Mouse (Mus musculus) lung, embryonic 14.5 days (tissue): ENCODE measurements around the gene Vstm5. TPM values are rescaled to one million over a fixed set of nuclear protein-coding genes. Genes with fewer than 3 reads are reported as not detected.
"Not testable (repeated sequence)": the region's sequence is repeated elsewhere in the genome, so short reads cannot be mapped to it uniquely, and the experiment has no call there.

Experiments
- ATAC-seq: fragments of 200-750 bp; cut with Nextera tagmentation; 2 replicates; pipeline ENCODE4 v1.8.0; 2017; ENCODE audit warnings: mild to moderate bottlenecking, moderate TSS enrichment, moderate library complexity; ENCODE audit not compliant: insufficient read depth
- DNase-seq: peaks from one replicate; pipeline ENCODE4 v3.0.0-alpha.2; 2015
- H3K27ac ChIP-seq: fragments of 300-500 bp; sonication (generic); 2 replicates; pipeline ENCODE4 v1.5.1; 2014; ENCODE audit warnings: low read depth, mild to moderate bottlenecking, moderate library complexity
- H3K27me3 ChIP-seq: fragments of 300-500 bp; sonication (generic); 2 replicates; pipeline ENCODE4 v1.6.1; 2014; ENCODE audit warnings: low read length, control low read depth; ENCODE audit not compliant: insufficient read depth
- H3K36me3 ChIP-seq: fragments of 300-500 bp; sonication (generic); 2 replicates; pipeline ENCODE4 v1.6.1; 2014; ENCODE audit warnings: control low read depth; ENCODE audit not compliant: insufficient read depth
- H3K4me1 ChIP-seq: fragments of 300-500 bp; sonication (generic); 2 replicates; pipeline ENCODE4 v1.6.1; 2014; ENCODE audit warnings: antibody characterized with exemption, control low read depth; ENCODE audit not compliant: insufficient read depth
- H3K4me2 ChIP-seq: fragments of 300-500 bp; sonication (generic); 2 replicates; pipeline ENCODE4 v1.6.1; 2014; ENCODE audit warnings: mild to moderate bottlenecking
- H3K4me3 ChIP-seq: fragments of 300-500 bp; sonication (generic); 2 replicates; pipeline ENCODE4 v1.5.1; 2014; ENCODE audit warnings: low read depth, low read length
- H3K9ac ChIP-seq: fragments of 300-500 bp; sonication (generic); 2 replicates; pipeline ENCODE4 v1.6.1; 2014
- H3K9me3 ChIP-seq: fragments of 300-500 bp; sonication (generic); 2 replicates; pipeline ENCODE4 v1.6.1; 2016; ENCODE audit warnings: low read depth, low read length, control low read depth
- CTCF ChIP-seq: IDR thresholded peaks from 2 replicates; pipeline ENCODE4 v1.5.1; 2016; ENCODE audit warnings: antibody characterized with exemption, low read depth
- WGBS: fragments of 180-500 bp; shearing (Covaris S2); extraction: QIAGEN DNeasy Blood & Tissue Kit; methylation state at CpG from one replicate; pipeline ENCODE4 v1.1.7; 2014; 5-methylcytosine and 5-hydroxymethylcytosine counted together
- polyA plus RNA-seq: library from polyadenylated mRNA; unstranded; fragments of >200 nt; fragmentation: Nextera tagmentation; extraction: Ambion mirVana; gene quantifications from 2 replicates; pipeline ENCODE4 v1.2.1, GENCODE M21; 2014

Vstm5 gene
- polyA plus RNA-seq = 1.3 and 1.6 TPM in 2 replicates

GRCm38 (mm10) chr9:15239042-15239925 lies at the start of gene Vstm5:
Gene Vstm5, plus strand, starts transcription at chr9:15239045.
- H3K36me3 ChIP-seq = no peaks in the 10 kb centered on the region
- DNase-seq (peak; percentile 70), ATAC-seq (peak; percentile 78)
- WGBS = 6% methylated on average over 35 of the region's 35 CpGs
- H3K9ac ChIP-seq = peak within 1 kb of the TSS; percentile 54
- H3K4me3 ChIP-seq = peak within 1 kb of the TSS; percentile 37
- peak within 1 kb of the TSS; percentile 68 for H3K4me2 ChIP-seq
- H3K9me3 ChIP-seq = no peaks in the 10 kb centered on the region
- no peaks in the 10 kb centered on the region for H3K27me3 ChIP-seq
- TF ChIP-seq CTCF = peak; percentile 52
- peak within 1 kb of the TSS; percentile 62 for H3K27ac ChIP-seq
- no peaks in the 10 kb centered on the region for H3K4me1 ChIP-seq

- H3K4me3 ChIP-seq, DNase-seq, ATAC-seq, H3K36me3 ChIP-seq, H3K27ac ChIP-seq, H3K27me3 ChIP-seq, H3K4me2 ChIP-seq, H3K9me3 ChIP-seq, H3K4me1 ChIP-seq, H3K9ac ChIP-seq: not testable (repeated sequence)
- WGBS = 41% methylated on average over 10 of the region's 10 CpGs
Measured at GRCm38 (mm10) chr9:15194806-15195205, 44.0 kb upstream of the Vstm5 start.

GRCm38 (mm10) chr9:15206631-15207030 lies 32.2 kb upstream of the Vstm5 start:
- Histone ChIP-seq H3K9ac (no peak overlapping the region), H3K4me3 (no peak overlapping the region), H3K27me3 (no peaks in the 10 kb centered on the region), H3K4me1 (no peaks in the 10 kb centered on the region), H3K36me3 (no peaks in the 10 kb centered on the region), H3K27ac (no peak overlapping the region), H3K4me2 (no peak overlapping the region), H3K9me3 (no peaks in the 10 kb centered on the region)
- TF ChIP-seq CTCF = no peak
- WGBS = 87% methylated on average over 4 of the region's 4 CpGs
- no peak for DNase-seq
- ATAC-seq = no peak

GRCm38 (mm10) chr9:15209320-15209719 lies 29.5 kb upstream of the Vstm5 start:
- WGBS = 49% methylated on average over 2 of the region's 2 CpGs
- TF ChIP-seq CTCF = no peak

GRCm38 (mm10) chr9:15211876-15212275 lies 27.0 kb upstream of the Vstm5 start:
- ATAC-seq (no peak), DNase-seq (peak; percentile 3)
- Histone ChIP-seq H3K4me3 (no peak overlapping the region), H3K4me2 (no peak overlapping the region), H3K27me3 (no peaks in the 10 kb centered on the region), H3K9me3 (no peaks in the 10 kb centered on the region), H3K27ac (no peak overlapping the region), H3K36me3 (no peaks in the 10 kb centered on the region), H3K4me1 (no peaks in the 10 kb centered on the region), H3K9ac (no peak overlapping the region)
- TF ChIP-seq CTCF = peak; percentile 17; the same call in 1 of the 2 replicates
- WGBS = 70% methylated on average over 3 of the region's 3 CpGs

More at GRCm38 (mm10) chr9:15209320-15209719, 29.5 kb upstream of the Vstm5 start:
- ATAC-seq = no peak
- Histone ChIP-seq H3K36me3 (no peaks in the 10 kb centered on the region), H3K4me1 (no peaks in the 10 kb centered on the region), H3K4me2 (no peak overlapping the region), H3K9me3 (no peaks in the 10 kb centered on the region), H3K27ac (no peak overlapping the region), H3K9ac (no peak overlapping the region), H3K4me3 (no peak overlapping the region), H3K27me3 (no peaks in the 10 kb centered on the region)
- no peak for DNase-seq

GRCm38 (mm10) chr9:15213695-15214094 lies 25.1 kb upstream of the Vstm5 start:
- WGBS = 55% methylated on average over 1 of the region's 1 CpGs
- Histone ChIP-seq H3K4me2 (no peak overlapping the region), H3K27me3 (no peaks in the 10 kb centered on the region), H3K4me1 (no peaks in the 10 kb centered on the region), H3K9me3 (no peaks in the 10 kb centered on the region), H3K4me3 (no peak overlapping the region), H3K36me3 (no peaks in the 10 kb centered on the region), H3K9ac (no peak overlapping the region), H3K27ac (no peak overlapping the region)
- no peak for TF ChIP-seq CTCF
- DNase-seq (peak; percentile 8), ATAC-seq (no peak)

- no peak for DNase-seq
- Histone ChIP-seq H3K27ac (no peak overlapping the region), H3K4me1 (no peaks in the 10 kb centered on the region), H3K9ac (no peak overlapping the region), H3K36me3 (no peaks in the 10 kb centered on the region), H3K9me3 (no peaks in the 10 kb centered on the region), H3K4me2 (no peak overlapping the region), H3K27me3 (no peaks in the 10 kb centered on the region), H3K4me3 (no peak overlapping the region)
- no peak for TF ChIP-seq CTCF
- no peak for ATAC-seq
- 31% methylated on average over 2 of the region's 2 CpGs for WGBS
Measured at GRCm38 (mm10) chr9:15224912-15225311, 13.9 kb upstream of the Vstm5 start.
